Mouse (Mus musculus): ENCODE measurements around the gene Eif5a2.

DNA sequence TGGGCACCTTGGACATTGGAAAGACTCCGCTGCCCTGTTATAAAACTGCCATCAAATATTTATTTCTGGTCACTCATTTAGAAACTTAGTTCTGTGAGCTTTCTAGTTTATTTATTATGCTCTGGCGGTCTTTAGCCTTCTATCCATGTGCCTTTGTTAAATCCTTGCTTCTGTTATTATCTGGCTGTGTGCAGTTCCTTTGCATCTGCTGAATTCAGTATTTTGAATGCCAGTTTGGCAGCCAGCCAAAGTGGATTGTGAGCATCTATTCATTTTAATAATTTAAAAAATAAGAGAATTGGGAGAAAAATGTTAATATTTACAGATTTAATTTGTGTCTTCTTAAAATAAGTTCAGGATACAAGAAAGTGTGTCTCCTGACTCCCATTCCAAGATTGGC is 3.1 kb downstream of the Eif5a2 start:
- TF ChIP-seq GATA1 (IDR thresholded peaks at IDR 0.05; ENCODE audit: borderline replicate concordance, low read length) (no peak), FLI1 (IDR thresholded peaks at IDR 0.05; ENCODE audit: low read length) (no peak)

Data from megakaryocyte, embryonic 14.5 days (primary cell).